Mouse (Mus musculus) heart, embryonic 11.5 days (tissue): ENCODE measurements around the gene Boll. TPM values are rescaled to one million over a fixed set of nuclear protein-coding genes. Genes with fewer than 3 reads are reported as not detected.

Experiments
- ATAC-seq: fragments of 200-750 bp; cut with Nextera tagmentation; replicated peaks from 2 replicates; pipeline ENCODE4 v1.8.0; 2017; ENCODE audit warnings: moderate library complexity; ENCODE audit not compliant: insufficient number of reproducible peaks, low FRiP score, low TSS enrichment
- H3K27ac ChIP-seq: fragments of 300-500 bp; sonication (generic); 2 replicates; pipeline ENCODE4 v1.5.1; 2014; ENCODE audit warnings: mild to moderate bottlenecking, low read depth, low read length
- H3K27me3 ChIP-seq: fragments of 300-500 bp; sonication (generic); 2 replicates; pipeline ENCODE4 v1.6.1; 2014; ENCODE audit warnings: mild to moderate bottlenecking, low read length, mixed read lengths; ENCODE audit not compliant: control insufficient read depth, insufficient read depth
- H3K36me3 ChIP-seq: fragments of 300-500 bp; sonication (generic); 2 replicates; pipeline ENCODE4 v1.6.1; 2014; ENCODE audit warnings: mild to moderate bottlenecking, low read length, moderate library complexity, mixed read lengths; ENCODE audit not compliant: control insufficient read depth, insufficient read depth
- H3K4me1 ChIP-seq: fragments of 300-500 bp; sonication (generic); 2 replicates; pipeline ENCODE4 v1.6.1; 2014; ENCODE audit warnings: low read length; ENCODE audit not compliant: control insufficient read depth, insufficient read depth
- H3K4me2 ChIP-seq: fragments of 300-500 bp; sonication (generic); 2 replicates; pipeline ENCODE4 v1.6.1; 2014; ENCODE audit warnings: mild to moderate bottlenecking, moderate library complexity
- H3K4me3 ChIP-seq: fragments of 300-500 bp; sonication (generic); 2 replicates; pipeline ENCODE4 v1.5.1; 2014; ENCODE audit warnings: low read depth, low read length
- H3K9ac ChIP-seq: fragments of 300-500 bp; sonication (generic); 2 replicates; pipeline ENCODE4 v1.6.1; 2014; ENCODE audit warnings: mild to moderate bottlenecking, low read depth, low read length, moderate library complexity
- H3K9me3 ChIP-seq: fragments of 300-500 bp; sonication (generic); replicated peaks from 2 replicates; pipeline ENCODE4 v1.6.1; 2016; ENCODE audit warnings: low read length; ENCODE audit not compliant: control insufficient read depth
- WGBS: fragments of 180-500 bp; shearing (Covaris S2); extraction: QIAGEN DNeasy Blood & Tissue Kit; methylation state at CpG from one replicate; pipeline ENCODE4 v1.1.7; 2014; ENCODE audit not compliant: insufficient replicate concordance; 5-methylcytosine and 5-hydroxymethylcytosine counted together
- polyA plus RNA-seq: library from polyadenylated mRNA; unstranded; fragments of >200 nt; fragmentation: Nextera tagmentation; extraction: Ambion mirVana; gene quantifications from 2 replicates; pipeline ENCODE4 v1.2.1, GENCODE M21; 2014

Boll gene
- polyA plus RNA-seq, 1 experiment from 2014 or later: 0.33 TPM

DNA sequence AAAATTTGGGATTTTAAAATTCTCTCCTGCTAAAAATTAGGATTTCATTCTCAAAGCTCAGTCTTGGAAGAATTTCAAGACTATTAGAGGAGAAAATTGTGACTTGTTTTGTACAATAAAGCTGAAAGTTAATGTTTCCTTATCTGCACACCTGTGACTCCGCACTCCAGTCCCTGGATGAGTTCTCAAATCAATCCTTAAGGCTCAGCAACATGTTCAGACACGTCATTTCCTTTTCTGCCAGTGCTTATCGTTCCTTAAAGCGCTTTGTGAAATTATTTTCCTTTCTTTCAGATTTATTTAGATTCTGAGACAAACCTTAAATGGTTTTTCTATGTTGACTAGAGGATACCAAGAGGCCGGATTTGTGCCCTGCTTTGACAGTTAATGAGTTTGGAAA lies 126.8 kb downstream of the Boll start:
- Histone ChIP-seq H3K4me1 (peaks cover 13% of the 10 kb centered on the region), H3K4me3 (peak overlapping the region; percentile 65), H3K4me2 (peak overlapping the region; percentile 98), H3K27ac (no peak overlapping the region), H3K9ac (0 out of 2 replicates have a peak overlapping the region, but pooled peaks have one; percentile 4), H3K27me3 (no peaks in the 10 kb centered on the region; the same call in 1 of the 2 replicates), H3K9me3 (no peaks in the 10 kb centered on the region), H3K36me3 (no peaks in the 10 kb centered on the region)
- ATAC-seq: no peak
- 40% methylated on average over 5 of the region's 5 CpGs for WGBS

DNA sequence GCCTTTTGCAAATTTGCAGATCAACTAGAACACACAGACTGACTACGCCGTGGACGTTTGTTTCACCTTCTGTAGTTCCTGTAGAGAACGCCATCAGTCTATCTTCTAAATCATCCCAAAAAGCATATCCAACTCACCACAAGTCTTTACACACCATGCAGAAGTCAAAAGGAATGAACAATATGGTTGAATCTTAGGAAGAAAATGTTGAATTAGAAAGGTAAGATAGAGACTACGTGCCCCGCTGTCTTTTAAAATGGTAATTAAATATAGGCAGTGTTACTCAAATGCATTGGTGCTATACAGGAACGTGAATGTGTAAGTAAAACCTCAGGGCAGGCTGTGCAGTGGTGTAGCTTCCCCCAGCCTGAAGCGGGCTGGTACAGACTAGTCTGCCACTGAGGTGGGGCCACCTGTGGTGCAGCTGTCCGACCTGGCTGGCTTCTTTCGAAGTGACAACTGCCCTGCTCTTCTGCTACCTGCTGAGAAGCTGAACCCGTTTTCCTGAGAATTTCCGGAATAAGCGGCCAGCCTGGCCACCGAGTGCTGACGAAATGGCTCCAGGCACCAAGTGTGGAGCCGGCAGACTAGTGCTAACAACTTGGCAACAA lies 128.3 kb downstream of the Boll start:
- no peaks in the 10 kb centered on the region for H3K36me3 ChIP-seq
- H3K27ac ChIP-seq: no peak overlapping the region
- no peak overlapping the region for H3K4me3 ChIP-seq
- no peaks in the 10 kb centered on the region; the same call in 1 of the 2 replicates for H3K27me3 ChIP-seq
- H3K4me1 ChIP-seq: peaks cover 13% of the 10 kb centered on the region
- no peaks in the 10 kb centered on the region for H3K9me3 ChIP-seq
- 55% methylated on average over 16 of the region's 16 CpGs for WGBS
- H3K9ac ChIP-seq: no peak overlapping the region
- ATAC-seq: no peak
- H3K4me2 ChIP-seq: no peak overlapping the region

- 69% methylated on average over 8 of the region's 8 CpGs for WGBS
- H3K27me3 ChIP-seq: no peaks in the 10 kb centered on the region; the same call in 1 of the 2 replicates
- no peaks in the 10 kb centered on the region for H3K36me3 ChIP-seq
- no peak overlapping the region for H3K9ac ChIP-seq
- no peak overlapping the region for H3K4me3 ChIP-seq
- H3K4me1 ChIP-seq: no peaks in the 10 kb centered on the region
- H3K9me3 ChIP-seq: no peaks in the 10 kb centered on the region
- H3K27ac ChIP-seq: no peak overlapping the region
- no peak for ATAC-seq
- no peak overlapping the region for H3K4me2 ChIP-seq
These were observed 134.9 kb downstream of the Boll start for GRCm38 (mm10) chr1:55228256-55228884.

DNA sequence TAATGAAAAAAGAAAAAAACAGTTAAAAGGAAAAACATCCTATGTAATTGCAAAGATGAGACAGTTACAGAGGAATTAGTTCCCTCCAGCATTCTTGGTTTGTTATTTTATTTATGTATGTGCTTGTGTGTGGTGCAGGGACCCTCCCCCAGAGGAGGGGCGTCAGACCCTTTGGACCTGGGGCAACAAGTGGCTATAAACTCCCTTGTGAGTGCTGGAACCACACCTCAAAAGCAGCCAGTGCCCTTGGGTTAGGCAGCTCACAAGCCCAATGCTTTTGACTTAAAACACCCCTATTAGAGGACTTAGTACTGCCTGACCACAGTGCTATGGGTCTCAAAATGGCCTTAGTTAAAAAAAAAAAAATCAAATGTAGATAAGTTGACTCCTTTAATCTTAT lies 135.9 kb downstream of the Boll start:
- no peaks in the 10 kb centered on the region for H3K27me3 ChIP-seq
- no peak overlapping the region for H3K27ac ChIP-seq
- no peak for ATAC-seq
- 24% methylated on average over 1 of the region's 1 CpGs for WGBS
- no peaks in the 10 kb centered on the region for H3K36me3 ChIP-seq
- H3K9ac ChIP-seq: no peak overlapping the region
- no peak overlapping the region for H3K4me2 ChIP-seq
- H3K4me3 ChIP-seq: no peak overlapping the region
- no peaks in the 10 kb centered on the region for H3K4me1 ChIP-seq
- no peaks in the 10 kb centered on the region for H3K9me3 ChIP-seq

DNA sequence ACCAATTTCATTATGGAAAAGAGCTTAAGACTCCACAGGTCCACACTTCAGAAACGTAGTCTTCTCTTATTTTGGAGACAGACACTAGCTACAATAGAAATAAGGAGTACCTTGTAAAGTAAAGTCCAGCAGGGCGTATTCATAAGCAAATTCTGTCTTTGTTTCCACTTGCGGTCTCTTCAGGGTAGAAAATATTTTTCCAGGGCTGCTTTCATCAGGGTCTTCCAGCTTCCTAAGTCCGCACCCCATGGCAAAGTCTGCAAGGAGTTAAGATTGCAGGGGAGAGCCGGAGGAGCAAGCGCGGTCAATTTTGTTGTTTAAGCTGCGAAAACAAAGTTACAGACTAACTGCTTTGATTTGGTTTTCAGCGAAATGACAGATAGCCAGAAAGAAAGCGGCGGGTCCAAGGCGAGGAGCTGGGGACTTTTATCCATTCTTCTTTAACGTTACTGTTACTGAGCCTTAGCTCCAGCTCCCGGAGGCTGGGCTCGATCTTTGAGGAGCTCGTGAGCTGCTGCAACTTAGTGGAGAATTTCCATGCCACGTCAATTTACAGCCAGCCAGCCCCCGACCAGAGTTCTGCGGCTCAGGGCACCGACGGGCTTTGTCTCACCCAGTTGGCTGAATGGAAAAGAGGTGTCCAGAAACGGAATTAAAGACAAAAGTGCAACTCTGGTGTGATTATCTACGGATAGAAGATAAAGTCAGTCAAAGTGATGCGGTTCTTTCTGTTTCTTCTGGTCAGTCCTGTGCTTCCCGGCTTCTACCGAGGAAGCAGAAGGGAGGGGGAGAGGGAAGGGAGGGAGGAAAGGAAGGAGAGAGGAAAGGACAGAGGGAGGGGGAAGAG lies 137.0 kb downstream of the Boll start, which contains the start of gene Rftn2:
Rftn2 (minus strand) TSS at position 772 of the 847 bp plus-strand sequence.
- Histone ChIP-seq H3K27me3 (no peaks in the 10 kb centered on the region), H3K4me2 (peak within 1 kb of the TSS; percentile 75), H3K9me3 (no peaks in the 10 kb centered on the region), H3K27ac (peak within 1 kb of the TSS; percentile 70), H3K9ac (peak within 1 kb of the TSS; percentile 76), H3K4me1 (0 out of 2 replicates have a peak, but pooled peaks cover 2% of the 10 kb centered on the region), H3K4me3 (peak within 1 kb of the TSS; percentile 50), H3K36me3 (no peaks in the 10 kb centered on the region)
- 3% methylated on average over 26 of the region's 26 CpGs for WGBS
- ATAC-seq: no peak; the same call in 1 of the 2 replicates

DNA sequence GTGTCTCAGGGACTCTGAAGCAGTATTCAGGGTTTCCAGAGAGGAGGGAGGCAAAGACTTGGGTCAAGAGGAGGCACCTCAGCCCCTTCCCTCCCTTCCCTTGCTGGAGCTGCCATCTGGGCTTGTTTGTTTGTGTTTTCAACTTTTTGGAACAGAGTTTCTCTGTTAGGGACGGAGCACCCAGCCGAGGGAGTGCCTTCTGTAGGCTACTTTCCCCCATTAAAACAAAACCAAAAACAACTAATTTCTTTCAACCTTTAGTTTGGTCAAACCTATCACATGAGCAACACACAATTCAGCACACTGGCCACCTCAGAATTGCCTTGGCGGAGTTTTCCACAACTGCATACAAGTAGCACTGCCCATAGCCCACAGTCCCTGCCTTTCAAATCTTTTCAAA lies 137.9 kb downstream of the Boll start:
- no peaks in the 10 kb centered on the region for H3K36me3 ChIP-seq
- 0 out of 2 replicates have a peak, but pooled peaks cover 4% of the 10 kb centered on the region for H3K4me1 ChIP-seq
- no peak for ATAC-seq
- 36% methylated on average over 3 of the region's 3 CpGs for WGBS
- H3K27ac ChIP-seq: no peak overlapping the region
- peak overlapping the region; percentile 75 for H3K4me2 ChIP-seq
- no peak overlapping the region for H3K9ac ChIP-seq
- peak overlapping the region; percentile 50 for H3K4me3 ChIP-seq
- H3K9me3 ChIP-seq: no peaks in the 10 kb centered on the region
- no peaks in the 10 kb centered on the region for H3K27me3 ChIP-seq

- Histone ChIP-seq H3K27ac (no peak overlapping the region), H3K36me3 (no peaks in the 10 kb centered on the region), H3K4me1 (0 out of 2 replicates have a peak, but pooled peaks cover 4% of the 10 kb centered on the region), H3K27me3 (no peaks in the 10 kb centered on the region), H3K4me3 (no peak overlapping the region), H3K9me3 (no peaks in the 10 kb centered on the region), H3K4me2 (peak overlapping the region; percentile 75), H3K9ac (no peak overlapping the region)
- 73% methylated on average over 11 of the region's 11 CpGs for WGBS
- ATAC-seq: no peak
These were observed 139.2 kb downstream of the Boll start for GRCm38 (mm10) chr1:55224111-55224510.

GRCm38 (mm10) chr1:55223026-55223425 lies 140.2 kb downstream of the Boll start:
- Histone ChIP-seq H3K4me3 (no peak overlapping the region), H3K27me3 (no peaks in the 10 kb centered on the region), H3K4me2 (no peak overlapping the region), H3K9ac (no peak overlapping the region), H3K4me1 (0 out of 2 replicates have a peak, but pooled peaks cover 4% of the 10 kb centered on the region), H3K36me3 (no peaks in the 10 kb centered on the region), H3K9me3 (no peaks in the 10 kb centered on the region), H3K27ac (no peak overlapping the region)
- ATAC-seq: no peak
- 80% methylated on average over 7 of the region's 7 CpGs for WGBS
